Mouse (Mus musculus) heart, embryonic 14.5 days (tissue): Measurements from ENCODE around the gene Man1a2. TPM values are rescaled to one million over a fixed set of nuclear protein-coding genes. Genes with fewer than 3 reads are reported as not detected.
A peak's percentile ranks its signal among the peaks of the same experiment; 100 is the strongest.

Source experiments
- ATAC-seq: fragments of 200-750 bp; cut with Nextera tagmentation; 2 replicates; pipeline ENCODE4 v1.8.0; 2017; ENCODE audit warnings: low read depth, moderate TSS enrichment; ENCODE audit not compliant: insufficient number of reproducible peaks, insufficient read depth, low FRiP score
- H3K27ac ChIP-seq, 2 experiments: fragments of 200-500 bp in 1 of 2; fragments of 300-500 bp in 1 of 2; sonication (generic) in 1 of 2; replicated peaks in 1 of 2; 2 replicates each; pipeline ENCODE4 v1.5.1; 2012 to 2014; ENCODE audit warnings: low read depth in 2 of 2, low read length in 2 of 2, control low read depth in 1 of 2, mild to moderate bottlenecking in 1 of 2, mixed read lengths in 1 of 2; ENCODE audit not compliant: control insufficient read depth in 1 of 2, insufficient read depth in 1 of 2
- H3K27me3 ChIP-seq: fragments of 300-500 bp; sonication (generic); 2 replicates; pipeline ENCODE4 v1.6.1; 2014; ENCODE audit warnings: mild to moderate bottlenecking, low read length, control low read depth; ENCODE audit not compliant: control insufficient read depth, insufficient read depth
- H3K36me3 ChIP-seq: fragments of 300-500 bp; sonication (generic); 2 replicates; pipeline ENCODE4 v1.6.1; 2014; ENCODE audit warnings: mild to moderate bottlenecking, control low read depth, low read length, mixed read lengths; ENCODE audit not compliant: control insufficient read depth, insufficient read depth
- H3K4me1 ChIP-seq, 2 experiments: fragments of 200-500 bp in 1 of 2; fragments of 300-500 bp in 1 of 2; sonication (generic) in 1 of 2; 2 replicates each; pipeline ENCODE4 v1.6.1; 2012 to 2014; ENCODE audit warnings: low read length in 2 of 2, control low read depth in 1 of 2, mixed read lengths in 1 of 2; ENCODE audit not compliant: control insufficient read depth in 2 of 2, insufficient read depth in 2 of 2
- H3K4me2 ChIP-seq: fragments of 300-500 bp; sonication (generic); 2 replicates; pipeline ENCODE4 v1.6.1; 2014; ENCODE audit warnings: mild to moderate bottlenecking, low read length
- H3K4me3 ChIP-seq, 2 experiments: fragments of 200-500 bp in 1 of 2; fragments of 300-500 bp in 1 of 2; sonication (generic) in 1 of 2; 2 replicates each; pipeline ENCODE4 v1.5.1; 2012 to 2014; ENCODE audit warnings: low read length in 2 of 2, mild to moderate bottlenecking in 2 of 2, control low read depth in 1 of 2, low read depth in 1 of 2, moderate library complexity in 1 of 2; ENCODE audit not compliant: control insufficient read depth in 1 of 2, insufficient read depth in 1 of 2
- H3K9ac ChIP-seq: fragments of 300-500 bp; sonication (generic); 2 replicates; pipeline ENCODE4 v1.6.1; 2014; ENCODE audit warnings: mild to moderate bottlenecking, low read length
- H3K9me3 ChIP-seq: fragments of 300-500 bp; sonication (generic); 2 replicates; pipeline ENCODE4 v1.6.1; 2016; ENCODE audit warnings: low read length, control low read depth; ENCODE audit not compliant: control insufficient read depth
- WGBS: fragments of 180-500 bp; shearing (Covaris S2); extraction: QIAGEN DNeasy Blood & Tissue Kit; methylation state at CpG from one replicate; pipeline ENCODE4 v1.1.7; 2014; 5-methylcytosine and 5-hydroxymethylcytosine counted together
- polyA plus RNA-seq: library from polyadenylated mRNA; unstranded; fragments of >200 nt; fragmentation: Nextera tagmentation; extraction: Ambion mirVana; gene quantifications from 2 replicates; pipeline ENCODE4 v1.2.1, GENCODE M21; 2014

Gene Man1a2
- polyA plus RNA-seq, 1 experiment from 2014 or later: 76.3 TPM

DNA sequence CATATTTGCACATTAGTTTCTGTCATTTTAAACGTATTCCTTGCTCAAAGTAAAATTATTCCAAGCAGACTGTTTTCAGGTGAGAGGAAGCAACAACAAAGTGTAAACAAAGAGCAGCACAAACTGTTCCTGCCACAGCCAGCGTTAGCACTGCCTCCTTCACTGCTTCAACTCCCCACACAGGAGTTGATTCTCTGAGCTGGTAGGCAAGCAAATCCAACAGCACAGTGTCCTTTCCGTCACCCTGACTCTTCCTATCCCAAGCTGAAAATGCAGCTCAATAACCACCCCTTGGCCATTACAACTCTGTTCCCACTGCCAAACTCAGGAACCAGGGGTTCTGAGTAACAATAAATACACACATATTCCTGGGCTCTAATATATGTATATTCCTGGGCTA, 2.5 kb downstream of the Man1a2 start:
- Histone ChIP-seq H3K9me3 (no peaks in the 10 kb centered on the region), H3K4me1 (peaks cover 8 to 28% of the 10 kb centered on the region in 2 experiments; a peak in 3 of 4 replicates), H3K4me2 (peak overlapping the region; percentile 90), H3K27me3 (no peaks in the 10 kb centered on the region), H3K36me3 (no peaks in the 10 kb centered on the region), H3K4me3 (peak overlapping the region; percentile 46 to 92), H3K9ac (peak overlapping the region; percentile 72), H3K27ac (peak overlapping the region in 1 of 2 experiments; percentile 7; a peak in 1 of 4 replicates)
- ATAC-seq: no peak
- 8% methylated on average over 3 of the region's 3 CpGs for WGBS

- Histone ChIP-seq H3K9me3 (no peaks in the 10 kb centered on the region), H3K36me3 (no peaks in the 10 kb centered on the region), H3K4me3 (peak overlapping the region in 1 of 2 experiments; percentile 92; a peak in 3 of 4 replicates), H3K27ac (peak overlapping the region in 1 of 2 experiments; percentile 7; a peak in 1 of 4 replicates), H3K27me3 (no peaks in the 10 kb centered on the region), H3K4me1 (peaks cover 8 to 30% of the 10 kb centered on the region in 2 experiments; a peak in 3 of 4 replicates), H3K9ac (peak overlapping the region; percentile 72), H3K4me2 (peak overlapping the region; percentile 90)
- ATAC-seq: no peak
- 11% methylated on average over 4 of the region's 4 CpGs for WGBS
Observed at GRCm38 (mm10) chr3:100682281-100682680, 3.0 kb downstream of the Man1a2 start.

GRCm38 (mm10) chr3:100681448-100682092, 3.7 kb downstream of the Man1a2 start:
- peak overlapping the region in 1 of 2 experiments; percentile 45; a peak in 2 of 4 replicates for H3K27ac ChIP-seq
- peak overlapping the region; percentile 90 for H3K4me2 ChIP-seq

DNA sequence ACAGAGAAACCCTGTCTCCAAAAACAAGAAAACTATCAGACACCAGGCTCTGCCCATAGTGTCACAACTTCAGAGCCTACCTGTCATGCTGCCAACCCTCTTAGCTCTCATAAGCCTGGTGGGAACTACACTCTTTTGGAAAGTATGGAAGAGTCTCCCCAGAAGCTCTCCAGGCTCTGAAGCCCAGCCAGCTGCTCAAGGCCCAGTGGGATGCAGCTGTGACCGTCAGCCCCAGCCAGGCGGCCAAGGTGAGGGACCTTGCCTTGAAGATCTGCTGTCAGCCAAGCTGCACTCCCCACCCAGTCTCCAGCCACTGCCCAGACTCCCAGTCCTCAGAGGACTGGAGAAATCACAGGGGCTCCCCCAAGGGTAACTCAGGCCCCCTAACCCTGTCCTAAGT, 5.1 kb downstream of the Man1a2 start:
- H3K27ac ChIP-seq: no peak overlapping the region
- H3K9me3 ChIP-seq: no peaks in the 10 kb centered on the region
- no peaks in the 10 kb centered on the region for H3K27me3 ChIP-seq
- ATAC-seq: no peak
- WGBS: 43% methylated on average over 2 of the region's 2 CpGs
- peaks cover 8 to 32% of the 10 kb centered on the region in 2 experiments; a peak in 3 of 4 replicates for H3K4me1 ChIP-seq
- no peak overlapping the region; a peak in 1 of 4 replicates for H3K4me3 ChIP-seq
- H3K9ac ChIP-seq: no peak overlapping the region
- 0 out of 2 replicates have a peak overlapping the region, but pooled peaks have one; percentile 10 for H3K4me2 ChIP-seq
- H3K36me3 ChIP-seq: no peaks in the 10 kb centered on the region

More at GRCm38 (mm10) chr3:100681448-100682092, 3.7 kb downstream of the Man1a2 start:
- Histone ChIP-seq H3K9me3 (no peaks in the 10 kb centered on the region), H3K27me3 (no peaks in the 10 kb centered on the region), H3K36me3 (no peaks in the 10 kb centered on the region), H3K4me3 (peak overlapping the region; percentile 42 to 92), H3K4me1 (peaks cover 8 to 30% of the 10 kb centered on the region in 2 experiments; a peak in 3 of 4 replicates), H3K9ac (peak overlapping the region; percentile 31)
- no peak for ATAC-seq
- WGBS: 11% methylated on average over 11 of the region's 11 CpGs

DNA sequence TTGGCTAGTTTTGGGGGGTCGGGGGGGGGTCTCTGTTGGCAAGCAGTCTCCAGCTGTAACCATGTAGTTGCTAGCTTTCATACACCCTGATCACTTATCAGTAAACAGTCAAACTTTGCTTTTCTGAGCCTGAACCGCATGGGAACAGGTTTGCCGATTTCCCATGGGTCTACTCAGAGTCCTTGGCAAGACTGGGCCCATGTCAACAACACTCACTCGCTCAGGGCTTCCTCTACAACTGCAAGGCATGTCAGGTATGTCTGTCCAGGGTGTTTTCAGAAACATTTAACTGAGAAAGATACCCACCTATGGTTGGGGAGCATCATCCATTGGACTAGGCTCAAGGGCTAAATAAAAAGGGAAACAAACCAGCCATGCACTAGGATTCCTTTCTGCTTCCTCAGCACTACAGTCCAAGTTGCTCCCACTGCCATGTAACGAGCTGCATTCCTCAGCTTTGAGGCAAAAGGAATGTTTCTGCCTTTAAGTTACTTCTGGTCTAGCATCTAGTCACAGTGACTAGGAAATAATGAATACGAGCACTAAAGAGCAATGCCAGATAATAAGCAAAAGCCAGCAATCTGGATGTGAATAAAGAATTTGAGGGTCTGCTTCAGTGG, 6.2 kb downstream of the Man1a2 start:
- no peak for ATAC-seq
- Histone ChIP-seq H3K36me3 (no peaks in the 10 kb centered on the region), H3K4me1 (peaks cover 8 to 37% of the 10 kb centered on the region in 2 experiments; a peak in 3 of 4 replicates), H3K27ac (0 out of 4 replicates have a peak overlapping the region, but pooled peaks of 1 of the 2 experiments have one; percentile 24), H3K9me3 (no peaks in the 10 kb centered on the region), H3K4me2 (no peak overlapping the region), H3K4me3 (no peak overlapping the region), H3K27me3 (no peaks in the 10 kb centered on the region), H3K9ac (no peak overlapping the region)
- 64% methylated on average over 6 of the region's 6 CpGs for WGBS

DNA sequence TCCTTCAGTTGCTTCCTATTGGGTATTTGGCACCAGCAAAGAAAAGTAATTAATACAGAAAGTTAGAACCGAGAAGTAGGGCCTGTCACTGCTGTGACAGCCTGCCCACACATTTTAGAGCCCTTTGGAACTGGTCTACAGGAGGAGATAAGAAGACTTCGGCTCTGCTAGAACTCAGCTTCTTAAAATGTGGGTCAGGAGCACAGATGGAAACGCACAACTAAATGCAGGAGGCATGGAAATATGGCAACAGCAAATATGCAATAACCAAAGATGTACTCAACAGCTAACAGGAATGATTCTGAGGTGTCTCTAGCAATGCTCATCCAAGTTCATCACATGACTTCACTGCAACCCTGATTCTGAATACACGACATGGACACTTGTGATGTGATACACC, 10.2 kb downstream of the Man1a2 start:
- no peaks in the 10 kb centered on the region for H3K36me3 ChIP-seq
- H3K4me3 ChIP-seq: no peak overlapping the region
- no peak overlapping the region for H3K27ac ChIP-seq
- 46% methylated on average over 4 of the region's 4 CpGs for WGBS
- no peaks in the 10 kb centered on the region for H3K27me3 ChIP-seq
- H3K9ac ChIP-seq: no peak overlapping the region
- no peaks in the 10 kb centered on the region for H3K9me3 ChIP-seq
- no peak overlapping the region for H3K4me2 ChIP-seq
- no peak for ATAC-seq
- peaks cover 3 to 25% of the 10 kb centered on the region in 2 experiments; a peak in 3 of 4 replicates for H3K4me1 ChIP-seq

DNA sequence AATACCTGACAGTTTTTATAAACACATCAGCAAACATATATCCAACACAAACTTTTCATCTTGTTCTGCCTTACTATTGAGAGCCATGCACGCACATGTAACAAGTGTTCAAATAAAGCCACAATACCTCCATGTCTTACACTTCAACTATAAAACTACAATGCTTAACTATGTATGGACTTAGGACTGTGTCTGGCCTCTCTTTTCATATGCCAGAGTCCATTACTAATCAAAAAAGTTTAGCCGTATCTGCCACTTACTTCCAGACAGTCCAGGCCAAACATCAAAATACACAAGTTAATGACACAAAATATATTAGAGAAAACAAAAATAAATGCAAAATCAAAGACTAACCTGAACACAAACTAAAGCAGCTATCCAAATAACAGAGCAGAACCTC, 14.9 kb downstream of the Man1a2 start:
- H3K4me2 ChIP-seq: no peak overlapping the region
- H3K4me3 ChIP-seq: no peak overlapping the region
- no peaks in the 10 kb centered on the region; the same call in 1 of the 2 replicates for H3K36me3 ChIP-seq
- no peak for ATAC-seq
- 85% methylated on average over 2 of the region's 2 CpGs for whole genome bisulfite sequencing
- no peak overlapping the region for H3K9ac ChIP-seq
- no peaks in the 10 kb centered on the region for H3K27me3 ChIP-seq
- H3K9me3 ChIP-seq: no peaks in the 10 kb centered on the region
- H3K4me1 ChIP-seq: peaks cover 0 to 9% of the 10 kb centered on the region in 2 experiments; a peak in 2 of 4 replicates
- no peak overlapping the region for H3K27ac ChIP-seq
